Mouse (Mus musculus) midbrain, embryonic 14.5 days (tissue): ENCODE results near the gene Asic1. TPM values are rescaled to one million over a fixed set of nuclear protein-coding genes. Genes with fewer than 3 reads are reported as not detected.
A peak's percentile ranks its signal among the peaks of the same experiment; 100 is the strongest.

ENCODE experiments used
- ATAC-seq: fragments of 200-750 bp; cut with Nextera tagmentation; 2 replicates; pipeline ENCODE4 v1.8.0; 2017; ENCODE audit warnings: moderate number of reproducible peaks, moderate library complexity; ENCODE audit not compliant: low FRiP score, low TSS enrichment
- DNase-seq: peaks from one replicate; pipeline ENCODE4 v3.0.0-alpha.2; 2015
- H3K27ac ChIP-seq: fragments of 300-500 bp; sonication (generic); replicated peaks from 2 replicates; pipeline ENCODE4 v1.5.1; 2014; ENCODE audit warnings: mild to moderate bottlenecking, low read depth, low read length, moderate library complexity
- H3K27me3 ChIP-seq: fragments of 300-500 bp; sonication (generic); 2 replicates; pipeline ENCODE4 v1.6.1; 2014; ENCODE audit warnings: low read length, control low read depth, mixed read lengths; ENCODE audit not compliant: control insufficient read depth, insufficient read depth
- H3K36me3 ChIP-seq: fragments of 300-500 bp; sonication (generic); 2 replicates; pipeline ENCODE4 v1.6.1; 2014; ENCODE audit warnings: low read length, control low read depth; ENCODE audit not compliant: control insufficient read depth, insufficient read depth
- H3K4me1 ChIP-seq: fragments of 300-500 bp; sonication (generic); 2 replicates; pipeline ENCODE4 v1.6.1; 2014; ENCODE audit warnings: mild to moderate bottlenecking, antibody characterized with exemption, low read length, control low read depth; ENCODE audit not compliant: control insufficient read depth, insufficient read depth
- H3K4me2 ChIP-seq: fragments of 300-500 bp; sonication (generic); 2 replicates; pipeline ENCODE4 v1.6.1; 2014; ENCODE audit warnings: mild to moderate bottlenecking, low read length, moderate library complexity
- H3K4me3 ChIP-seq: fragments of 300-500 bp; sonication (generic); replicated peaks from 2 replicates; pipeline ENCODE4 v1.5.1; 2014; ENCODE audit warnings: low read depth, low read length
- H3K9ac ChIP-seq: fragments of 300-500 bp; sonication (generic); replicated peaks from 2 replicates; pipeline ENCODE4 v1.6.1; 2014; ENCODE audit warnings: mild to moderate bottlenecking, low read length, moderate library complexity
- H3K9me3 ChIP-seq: fragments of 300-500 bp; sonication (generic); 2 replicates; pipeline ENCODE4 v1.6.1; 2016; ENCODE audit warnings: low read length, control low read depth, mixed read lengths; ENCODE audit not compliant: control insufficient read depth
- WGBS: fragments of 180-500 bp; shearing (Covaris S2); extraction: QIAGEN DNeasy Blood & Tissue Kit; methylation state at CpG from one replicate; pipeline ENCODE4 v1.1.7; 2014; 5-methylcytosine and 5-hydroxymethylcytosine counted together
- polyA plus RNA-seq: library from polyadenylated mRNA; unstranded; fragments of >200 nt; fragmentation: Nextera tagmentation; extraction: Ambion mirVana; gene quantifications from 2 replicates; pipeline ENCODE4 v1.2.1, GENCODE M21; 2014

Gene Asic1
- 51.9 and 53.5 TPM in 2 replicates for polyA plus RNA-seq

DNA sequence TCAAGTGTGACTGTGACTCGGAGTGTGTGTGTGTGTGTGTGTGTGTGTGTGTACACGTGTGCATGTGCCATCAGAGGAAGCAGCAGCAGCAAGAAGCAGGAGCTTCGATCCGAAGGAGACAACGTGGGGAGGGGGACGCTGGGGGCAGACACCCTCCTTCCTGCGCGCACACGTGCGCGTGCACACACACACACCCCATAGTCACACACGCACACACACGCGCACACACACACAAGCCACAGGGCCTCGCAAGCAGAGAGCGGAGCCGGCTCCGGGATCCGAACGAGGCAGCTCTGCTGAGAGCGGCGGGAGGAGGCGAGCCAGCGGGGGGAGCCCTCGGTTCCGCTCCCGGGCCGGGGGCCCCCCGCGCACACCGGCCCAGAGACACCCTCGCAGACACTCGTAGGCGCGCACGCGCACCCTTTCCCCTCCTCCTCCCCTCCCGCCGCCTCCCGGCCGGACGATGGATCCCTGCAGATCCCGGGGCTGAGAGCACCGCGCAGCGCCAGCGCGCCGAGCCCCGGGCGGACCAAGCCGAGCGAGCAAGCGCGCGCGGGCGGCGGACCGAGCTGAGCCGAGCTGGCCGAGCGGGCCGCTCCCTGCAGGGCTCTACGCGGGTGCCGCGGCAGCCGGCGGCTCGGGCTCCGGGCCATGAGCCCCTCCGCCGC lies at the start of gene Asic1:
Gene Asic1, plus strand, starts transcription at position 215 of the 668 bp plus-strand sequence.
- H3K9me3 ChIP-seq = no peaks in the 10 kb centered on the region
- H3K36me3 ChIP-seq = peaks cover 18% of the 10 kb centered on the region; the same call in 1 of the 2 replicates
- peak within 1 kb of the TSS; percentile 92 for H3K9ac ChIP-seq
- peak within 1 kb of the TSS; percentile 92 for H3K27ac ChIP-seq
- no peaks in the 10 kb centered on the region for H3K27me3 ChIP-seq
- peak within 1 kb of the TSS; percentile 82 for H3K4me2 ChIP-seq
- peak; percentile 86 for DNase-seq
- H3K4me1 ChIP-seq = peaks cover 57% of the 10 kb centered on the region
- peak within 1 kb of the TSS; percentile 83 for H3K4me3 ChIP-seq
- ATAC-seq = peak; percentile 73
- under 1% methylated on average over 69 of the region's 74 CpGs for WGBS

DNA sequence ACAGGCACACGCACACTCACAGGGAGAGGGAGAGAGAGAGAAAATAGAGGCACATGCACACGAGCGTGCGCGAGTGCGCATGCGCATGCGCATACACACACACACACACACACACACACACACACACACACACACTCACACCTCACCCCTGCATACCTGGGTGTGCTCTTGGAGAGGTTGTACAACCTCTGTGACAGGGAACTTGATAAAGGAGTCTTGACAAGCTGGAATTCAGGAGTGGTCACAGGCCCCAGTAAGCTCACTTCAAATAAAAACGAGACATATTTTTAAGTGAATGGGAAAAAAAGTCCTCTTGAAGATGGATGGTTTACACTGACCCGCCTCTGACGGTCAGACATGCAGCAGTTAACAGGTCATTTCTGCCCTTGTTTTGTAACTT lies 48.1 kb upstream of the Asic1 start:
- no peak for DNase-seq
- Histone ChIP-seq H3K4me1 (no peaks in the 10 kb centered on the region), H3K4me3 (no peak overlapping the region), H3K27me3 (no peaks in the 10 kb centered on the region), H3K9me3 (no peaks in the 10 kb centered on the region), H3K36me3 (peaks cover 58% of the 10 kb centered on the region), H3K4me2 (no peak overlapping the region), H3K27ac (no peak overlapping the region), H3K9ac (no peak overlapping the region)
- ATAC-seq = no peak
- 98% methylated on average over 11 of the region's 11 CpGs for WGBS

DNA sequence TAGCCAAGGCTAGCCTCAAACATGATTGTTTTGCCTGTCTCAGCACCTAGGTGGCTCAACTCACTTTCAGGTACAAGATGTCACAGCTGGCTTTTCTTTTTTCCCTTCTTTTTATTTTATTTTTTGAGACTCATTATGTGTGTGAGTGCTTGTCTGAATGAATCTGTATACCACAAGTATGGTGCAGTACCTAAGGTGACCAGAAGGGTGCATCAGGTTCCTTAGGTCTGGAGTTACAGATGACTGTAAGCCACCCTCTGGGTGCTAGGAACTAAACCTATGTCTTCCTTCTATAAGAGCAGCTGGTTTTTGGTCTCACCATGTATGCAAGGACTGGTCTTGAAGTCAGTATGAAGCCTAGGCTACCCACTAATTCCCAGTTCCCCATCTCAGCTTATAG lies 38.5 kb upstream of the Asic1 start:
- H3K4me1 ChIP-seq = peaks cover 4% of the 10 kb centered on the region; the same call in 1 of the 2 replicates
- H3K27me3 ChIP-seq = no peaks in the 10 kb centered on the region
- H3K9me3 ChIP-seq = no peaks in the 10 kb centered on the region
- H3K27ac ChIP-seq = no peak overlapping the region
- no peak for ATAC-seq
- DNase-seq = no peak
- H3K4me2 ChIP-seq = no peak overlapping the region
- no peak overlapping the region for H3K9ac ChIP-seq
- H3K4me3 ChIP-seq = no peak overlapping the region
- H3K36me3 ChIP-seq = peaks cover 51% of the 10 kb centered on the region

DNA sequence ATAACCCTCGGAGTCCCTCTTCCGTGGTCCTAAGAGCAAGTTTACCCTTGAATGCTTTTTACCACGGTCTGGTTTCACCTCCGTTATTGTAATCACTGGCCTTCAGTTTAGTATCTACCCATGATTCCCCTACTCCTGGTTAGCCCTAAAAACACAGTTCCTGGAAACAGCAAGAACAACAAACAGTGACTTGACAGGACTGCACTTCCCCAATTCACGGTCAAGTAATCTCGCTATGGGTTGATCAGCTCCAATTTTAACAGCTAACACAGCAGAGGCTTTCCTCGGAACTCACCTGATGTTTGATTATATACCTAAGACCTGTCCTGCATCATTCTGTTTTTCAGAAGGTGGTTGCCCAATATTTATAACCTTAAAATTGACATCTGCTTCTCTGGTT lies 35.5 kb upstream of the Asic1 start:
- H3K9ac ChIP-seq = no peak overlapping the region
- H3K9me3 ChIP-seq = no peaks in the 10 kb centered on the region
- WGBS = 93% methylated on average over 7 of the region's 7 CpGs
- H3K36me3 ChIP-seq = peaks cover 35% of the 10 kb centered on the region
- H3K27me3 ChIP-seq = no peaks in the 10 kb centered on the region
- H3K4me3 ChIP-seq = no peak overlapping the region
- no peak for DNase-seq
- no peak overlapping the region for H3K4me2 ChIP-seq
- ATAC-seq = no peak
- no peak overlapping the region for H3K27ac ChIP-seq
- peaks cover 17% of the 10 kb centered on the region for H3K4me1 ChIP-seq

DNA sequence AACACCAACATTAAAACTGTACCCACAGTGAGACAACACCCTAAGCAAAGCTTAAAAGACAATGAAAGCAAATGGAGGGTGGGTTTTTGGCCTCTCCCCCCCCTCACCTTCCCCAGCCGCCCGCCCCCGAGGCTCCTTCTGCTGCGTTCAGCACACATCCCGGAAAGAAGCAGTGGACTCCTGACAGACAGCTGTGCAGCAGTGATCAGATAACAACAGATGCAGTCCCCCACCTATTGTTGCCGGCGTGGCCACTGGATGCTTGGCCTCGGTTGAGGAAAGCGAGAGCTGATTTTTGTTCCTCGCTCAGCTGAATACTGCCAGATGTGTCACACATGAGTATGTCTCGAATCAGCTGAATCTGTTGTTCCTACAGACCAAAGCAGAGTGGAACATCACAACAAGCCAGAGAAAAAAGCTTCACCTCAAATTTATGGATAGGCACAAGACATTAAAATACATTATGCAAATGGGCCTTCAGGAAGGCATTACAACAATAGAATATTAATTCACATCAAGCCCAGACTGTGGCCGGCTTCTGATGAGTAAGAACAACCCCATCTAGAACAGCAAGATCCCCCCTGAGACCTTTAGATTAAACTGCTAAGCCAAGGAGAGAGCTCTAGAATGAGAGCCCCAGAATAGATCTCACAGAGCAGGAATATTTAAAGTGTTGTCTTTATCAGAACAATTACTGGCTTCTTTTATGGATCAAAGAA lies 32.6 kb upstream of the Asic1 start:
- Histone ChIP-seq H3K27ac (peak overlapping the region; percentile 90), H3K27me3 (no peaks in the 10 kb centered on the region), H3K4me2 (peak overlapping the region; percentile 36), H3K36me3 (peaks cover 13% of the 10 kb centered on the region), H3K4me1 (peaks cover 19% of the 10 kb centered on the region), H3K9me3 (no peaks in the 10 kb centered on the region), H3K4me3 (no peak overlapping the region), H3K9ac (peak overlapping the region; percentile 36; the same call in 1 of the 2 replicates)
- DNase-seq = peak; percentile 74
- no peak; the same call in 1 of the 2 replicates for ATAC-seq
- WGBS = 29% methylated on average over 12 of the region's 12 CpGs

DNA sequence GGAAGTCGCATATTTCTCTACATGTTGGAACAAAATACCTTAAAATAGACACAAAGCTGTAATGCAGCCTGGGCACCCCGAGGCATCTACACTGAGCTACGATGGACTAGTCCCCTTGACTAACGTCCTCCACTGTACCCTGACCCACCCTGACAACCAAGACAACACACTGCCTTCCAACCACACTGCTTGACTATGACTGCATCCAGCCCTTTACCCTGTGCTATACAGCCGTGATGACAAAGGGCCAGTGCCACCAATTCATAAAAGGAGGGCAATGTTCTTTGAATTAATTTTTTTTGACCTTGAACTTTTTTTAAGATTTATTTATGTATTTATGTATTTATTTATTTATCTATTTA lies 32.1 kb upstream of the Asic1 start:
- H3K4me1 ChIP-seq = peaks cover 23% of the 10 kb centered on the region
- DNase-seq (no peak), ATAC-seq (no peak; the same call in 1 of the 2 replicates)
- no peak overlapping the region for H3K4me3 ChIP-seq
- H3K9me3 ChIP-seq = no peaks in the 10 kb centered on the region
- 63% methylated on average over 5 of the region's 5 CpGs for WGBS
- no peak overlapping the region for H3K4me2 ChIP-seq
- H3K27ac ChIP-seq = peak overlapping the region; percentile 90
- peaks cover 8% of the 10 kb centered on the region; the same call in 1 of the 2 replicates for H3K36me3 ChIP-seq
- H3K27me3 ChIP-seq = no peaks in the 10 kb centered on the region
- H3K9ac ChIP-seq = no peak overlapping the region

DNA sequence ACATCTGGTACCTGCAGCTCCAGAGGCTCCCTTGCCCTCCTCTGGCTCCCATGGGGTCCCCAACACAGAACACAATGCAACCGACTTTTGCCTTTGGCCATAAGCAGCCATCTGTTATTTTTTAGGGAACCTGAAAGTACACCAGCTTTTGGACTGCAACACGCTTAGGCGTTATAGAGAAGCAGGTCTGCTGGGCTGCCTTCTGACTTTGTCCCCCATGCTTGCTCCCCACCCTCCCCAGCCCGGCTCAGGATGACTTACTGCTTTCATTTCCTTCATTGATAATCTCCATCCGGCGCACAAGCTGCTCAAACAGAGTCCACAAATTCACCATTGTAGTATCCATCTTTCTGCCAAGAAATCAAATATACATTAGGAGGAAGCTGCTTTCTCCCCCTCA lies 27.5 kb upstream of the Asic1 start:
- H3K9ac ChIP-seq = no peak overlapping the region
- peaks cover 42% of the 10 kb centered on the region for H3K4me1 ChIP-seq
- 49% methylated on average over 6 of the region's 6 CpGs for WGBS
- H3K27ac ChIP-seq = peak overlapping the region; percentile 60; the same call in 1 of the 2 replicates
- ATAC-seq (no peak), DNase-seq (no peak)
- H3K4me2 ChIP-seq = no peak overlapping the region
- 0 out of 2 replicates have a peak, but pooled peaks cover 3% of the 10 kb centered on the region for H3K36me3 ChIP-seq
- no peak overlapping the region for H3K4me3 ChIP-seq
- no peaks in the 10 kb centered on the region for H3K9me3 ChIP-seq
- no peaks in the 10 kb centered on the region for H3K27me3 ChIP-seq

DNA sequence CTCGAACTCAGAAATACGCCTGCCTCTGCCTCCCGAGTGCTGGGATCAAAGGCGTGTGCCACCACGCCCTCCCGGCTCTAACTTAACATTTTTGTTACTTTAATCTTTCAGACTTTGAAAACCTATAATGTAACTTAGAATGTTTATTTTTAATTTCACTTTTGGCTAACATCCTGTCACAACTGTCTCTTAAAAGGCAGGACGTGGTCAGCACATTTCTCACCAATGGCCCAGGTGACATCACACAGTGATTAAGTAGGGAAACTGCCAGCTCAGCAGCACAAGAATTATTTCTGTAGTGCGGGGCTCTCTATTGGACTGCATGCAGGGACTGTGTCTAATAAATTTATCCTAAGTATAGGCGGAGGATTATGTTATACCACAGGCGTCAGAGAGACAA lies 26.3 kb upstream of the Asic1 start:
- WGBS = 65% methylated on average over 10 of the region's 10 CpGs
- 0 out of 2 replicates have a peak, but pooled peaks cover 3% of the 10 kb centered on the region for H3K36me3 ChIP-seq
- no peak overlapping the region for H3K4me3 ChIP-seq
- H3K4me2 ChIP-seq = no peak overlapping the region
- no peak overlapping the region for H3K9ac ChIP-seq
- no peaks in the 10 kb centered on the region for H3K9me3 ChIP-seq
- no peak for ATAC-seq
- H3K4me1 ChIP-seq = peaks cover 46% of the 10 kb centered on the region
- no peaks in the 10 kb centered on the region for H3K27me3 ChIP-seq
- DNase-seq = peak; percentile 53
- H3K27ac ChIP-seq = peak overlapping the region; percentile 57
